Mouse (Mus musculus) midbrain, embryonic 11.5 days (tissue): ENCODE data around the gene Foxd2. TPM values are rescaled to one million over a fixed set of nuclear protein-coding genes. Genes with fewer than 3 reads are reported as not detected.

ENCODE experiments used
- ATAC-seq: fragments of 200-750 bp; cut with Nextera tagmentation; 2 replicates; pipeline ENCODE4 v1.8.0; 2017; ENCODE audit warnings: moderate TSS enrichment, moderate library complexity; ENCODE audit not compliant: low FRiP score
- DNase-seq: peaks from one replicate; pipeline ENCODE4 v3.0.0; 2015; ENCODE audit warnings: low spot score; ENCODE audit errors: missing footprints
- H3K27ac ChIP-seq: fragments of 300-500 bp; sonication (generic); 2 replicates; pipeline ENCODE4 v1.5.1; 2014; ENCODE audit warnings: low read depth, low read length
- H3K27me3 ChIP-seq: fragments of 300-500 bp; sonication (generic); 2 replicates; pipeline ENCODE4 v1.6.1; 2014; ENCODE audit warnings: mild to moderate bottlenecking, low read length, moderate library complexity, mixed read lengths; ENCODE audit not compliant: control insufficient read depth, insufficient read depth
- H3K36me3 ChIP-seq: fragments of 300-500 bp; sonication (generic); 2 replicates; pipeline ENCODE4 v1.6.1; 2014; ENCODE audit warnings: mild to moderate bottlenecking, low read length, moderate library complexity, mixed read lengths; ENCODE audit not compliant: control insufficient read depth, insufficient read depth
- H3K4me1 ChIP-seq: fragments of 300-500 bp; sonication (generic); 2 replicates; pipeline ENCODE4 v1.6.1; 2014; ENCODE audit warnings: low read length; ENCODE audit not compliant: control insufficient read depth, insufficient read depth
- H3K4me2 ChIP-seq: fragments of 300-500 bp; sonication (generic); 2 replicates; pipeline ENCODE4 v1.6.1; 2014; ENCODE audit warnings: mild to moderate bottlenecking, moderate library complexity
- H3K4me3 ChIP-seq: fragments of 300-500 bp; sonication (generic); 2 replicates; pipeline ENCODE4 v1.5.1; 2014; ENCODE audit warnings: low read depth, low read length
- H3K9ac ChIP-seq: fragments of 300-500 bp; sonication (generic); 2 replicates; pipeline ENCODE4 v1.6.1; 2014; ENCODE audit warnings: low read length
- H3K9me3 ChIP-seq: fragments of 300-500 bp; sonication (generic); 2 replicates; pipeline ENCODE4 v1.6.1; 2016; ENCODE audit warnings: low read length; ENCODE audit not compliant: control insufficient read depth
- WGBS: fragments of 180-500 bp; shearing (Covaris S2); extraction: QIAGEN DNeasy Blood & Tissue Kit; methylation state at CpG from one replicate; pipeline ENCODE4 v1.1.7; 2014; 5-methylcytosine and 5-hydroxymethylcytosine counted together
- polyA plus RNA-seq: library from polyadenylated mRNA; unstranded; fragments of >200 nt; fragmentation: Nextera tagmentation; extraction: Ambion mirVana; gene quantifications from 2 replicates; pipeline ENCODE4 v1.2.1, GENCODE M21; 2014

The Foxd2 gene
- polyA plus RNA-seq, 1 experiment from 2014 or later, result 2.0 TPM

- ATAC-seq (no peak), DNase-seq (peak; percentile 12)
- Histone ChIP-seq H3K9ac (no peak overlapping the region), H3K27ac (no peak overlapping the region), H3K27me3 (no peaks in the 10 kb centered on the region), H3K4me3 (no peak overlapping the region), H3K9me3 (no peaks in the 10 kb centered on the region), H3K36me3 (no peaks in the 10 kb centered on the region), H3K4me1 (no peaks in the 10 kb centered on the region), H3K4me2 (no peak overlapping the region)
- 83% methylated on average over 1 of the region's 1 CpGs for WGBS
Measured at GRCm38 (mm10) chr4:114882232-114882631, 26.4 kb downstream of the Foxd2 start.

DNA sequence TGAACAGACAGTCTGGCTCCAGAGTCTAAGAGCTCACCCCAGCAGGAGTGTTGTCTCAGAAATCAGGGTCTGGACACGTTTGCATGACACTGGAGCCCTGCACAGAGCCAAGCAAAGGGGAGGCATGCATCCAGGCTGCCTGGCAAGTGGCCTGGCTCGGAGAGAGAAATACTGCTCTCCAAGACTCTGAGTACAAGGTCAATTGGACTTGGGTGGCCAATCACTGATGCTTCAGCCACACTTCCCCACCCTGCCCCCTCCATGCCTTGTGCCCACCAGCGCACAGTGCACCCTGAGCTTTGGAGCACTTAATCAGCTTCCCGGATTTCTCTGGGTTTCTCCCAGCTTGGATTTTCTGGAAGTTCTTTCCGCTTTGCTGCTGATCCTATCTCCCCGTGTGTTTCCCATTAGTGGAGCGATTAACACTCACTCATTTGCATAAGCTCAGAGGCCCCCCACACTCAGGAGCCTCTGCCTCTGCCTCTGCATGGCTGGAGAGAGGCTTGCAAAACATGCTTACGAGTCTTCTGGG lies 32.2 kb downstream of the Foxd2 start:
- Histone ChIP-seq H3K4me2 (no peak overlapping the region), H3K4me1 (no peaks in the 10 kb centered on the region), H3K9me3 (no peaks in the 10 kb centered on the region), H3K36me3 (no peaks in the 10 kb centered on the region), H3K27ac (no peak overlapping the region), H3K9ac (no peak overlapping the region), H3K4me3 (no peak overlapping the region), H3K27me3 (no peaks in the 10 kb centered on the region)
- ATAC-seq (no peak), DNase-seq (peak; percentile 75)
- 13% methylated on average over 8 of the region's 8 CpGs for WGBS

- Histone ChIP-seq H3K4me1 (peaks cover 5% of the 10 kb centered on the region; the same call in 1 of the 2 replicates), H3K4me2 (no peak overlapping the region), H3K36me3 (no peaks in the 10 kb centered on the region), H3K9ac (no peak overlapping the region), H3K9me3 (no peaks in the 10 kb centered on the region), H3K4me3 (no peak overlapping the region), H3K27me3 (no peaks in the 10 kb centered on the region), H3K27ac (no peak overlapping the region)
- 57% methylated on average over 11 of the region's 11 CpGs for WGBS
- ATAC-seq, result peak; percentile 56
- peak; percentile 83 for DNase-seq
Measured at GRCm38 (mm10) chr4:114869765-114870490, 38.7 kb downstream of the Foxd2 start.

- Histone ChIP-seq H3K9me3 (no peaks in the 10 kb centered on the region), H3K36me3 (no peaks in the 10 kb centered on the region), H3K9ac (no peak overlapping the region), H3K27me3 (no peaks in the 10 kb centered on the region), H3K4me1 (peaks cover 5% of the 10 kb centered on the region; the same call in 1 of the 2 replicates), H3K4me3 (no peak overlapping the region), H3K4me2 (no peak overlapping the region), H3K27ac (no peak overlapping the region)
- ATAC-seq (no peak), DNase-seq (no peak)
- WGBS, result 80% methylated on average over 5 of the region's 5 CpGs
Measured at GRCm38 (mm10) chr4:114863166-114863565, 45.5 kb downstream of the Foxd2 start.

DNA sequence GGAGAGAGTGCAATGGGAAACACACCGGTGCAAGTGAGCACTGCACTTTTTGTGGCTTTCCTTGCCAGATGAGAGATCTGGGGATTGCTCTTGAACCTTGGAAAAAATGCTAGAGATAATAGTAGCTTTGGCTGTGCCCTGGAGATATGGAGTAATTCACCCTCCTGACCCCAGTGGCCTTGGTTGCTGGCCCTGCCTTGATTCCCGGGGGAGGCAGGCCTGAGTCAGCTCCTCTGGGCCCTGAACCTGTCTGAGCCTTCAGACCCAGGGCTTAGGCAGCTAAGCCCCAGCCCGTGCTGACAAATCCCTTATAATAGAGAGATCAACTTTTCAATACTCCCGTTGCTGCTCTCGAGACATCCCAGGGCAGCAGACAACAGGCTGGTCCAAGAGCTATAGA lies 50.2 kb downstream of the Foxd2 start:
- no peaks in the 10 kb centered on the region for H3K9me3 ChIP-seq
- H3K4me1 ChIP-seq, result no peaks in the 10 kb centered on the region
- ATAC-seq, result peak; percentile 46; the same call in 1 of the 2 replicates
- no peaks in the 10 kb centered on the region for H3K27me3 ChIP-seq
- DNase-seq, result peak; percentile 77
- no peak overlapping the region for H3K4me2 ChIP-seq
- no peaks in the 10 kb centered on the region for H3K36me3 ChIP-seq
- H3K27ac ChIP-seq, result no peak overlapping the region
- no peak overlapping the region for H3K4me3 ChIP-seq
- WGBS, result 18% methylated on average over 5 of the region's 5 CpGs
- no peak overlapping the region for H3K9ac ChIP-seq

Other genes starting within 250 kb of the Foxd2 start
- gene Gm12830, start 87.2 kb downstream of the Foxd2 start, polyA plus RNA-seq, result not detected in 2 replicates
- 0.44 and 1.1 TPM in 2 replicates for gene Foxe3, start 17.1 kb upstream of the Foxd2 start, polyA plus RNA-seq
- 145 and 152 TPM in 2 replicates for gene Cmpk1, start 78.4 kb upstream of the Foxd2 start, polyA plus RNA-seq
- gene Stil, start 91.3 kb upstream of the Foxd2 start, polyA plus RNA-seq, result 19.7 and 24.8 TPM in 2 replicates
- 18.4 and 19.8 TPM in 2 replicates for gene Tal1, start 147.6 kb upstream of the Foxd2 start, polyA plus RNA-seq
- 14.6 and 16.6 TPM in 2 replicates for gene Pdzk1ip1, start 179.8 kb upstream of the Foxd2 start, polyA plus RNA-seq
- gene Cyp4x1, start 225.4 kb upstream of the Foxd2 start, polyA plus RNA-seq, result 0.90 and 1.4 TPM in 2 replicates